Mouse (Mus musculus): ENCODE measurements at regions not wholly inside any gene's neighbourhood (a gene's known extent, or its start where the extent isn't known, plus 50 kb on each side); places are given as distances from the start of the nearest gene placed in this dataset.

DNA sequence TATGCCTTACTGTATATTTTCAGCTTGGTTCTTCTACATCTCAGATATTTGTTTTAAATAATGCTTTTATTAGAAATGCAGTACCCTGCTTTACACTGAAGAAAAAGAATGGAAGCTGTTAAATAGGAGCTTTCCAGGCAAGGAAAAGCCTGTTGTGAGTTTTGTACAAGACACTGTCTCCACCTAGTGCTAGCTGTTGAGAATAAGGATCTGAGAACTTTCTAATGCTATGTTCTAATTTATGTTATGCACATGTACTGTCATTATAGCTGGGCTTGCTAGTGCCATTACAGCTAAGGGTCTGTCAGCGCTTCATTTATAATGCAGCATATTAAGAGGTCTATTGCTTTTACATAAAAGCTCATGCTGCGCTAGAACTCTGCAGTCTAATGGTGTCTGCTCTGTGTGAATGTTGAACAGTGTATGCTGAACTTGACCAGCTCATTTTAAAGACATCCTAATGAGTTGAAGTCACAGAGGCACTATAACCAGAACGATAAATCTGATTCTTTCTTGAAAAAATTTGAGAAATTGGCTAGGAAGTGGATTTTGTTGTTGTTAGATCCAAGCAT is 315.4 kb upstream of the Dnajc24 start:
- DNase-seq (ENCODE audit: low spot score), result no peak

DNA sequence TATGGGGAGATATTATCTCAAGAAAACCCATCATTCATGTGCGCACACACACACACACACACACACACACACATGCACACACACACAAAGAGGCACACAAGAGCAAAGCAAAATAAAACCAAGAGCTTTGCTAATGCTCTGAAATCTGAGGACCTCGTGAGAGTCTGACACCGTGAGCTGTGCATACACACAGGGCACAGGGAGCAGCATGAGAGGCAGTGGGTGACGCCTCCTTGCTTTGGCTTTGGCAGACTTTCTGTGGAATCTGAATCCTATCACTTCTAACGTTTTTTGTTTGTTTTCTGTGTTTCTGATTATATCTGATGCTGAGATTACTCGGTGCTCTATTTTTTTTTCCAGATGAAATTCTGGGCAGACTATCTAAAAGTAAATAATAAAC is 343.4 kb upstream of the Dnajc24 start:
- DNase-seq (ENCODE audit: low spot score), result no peak

DNA sequence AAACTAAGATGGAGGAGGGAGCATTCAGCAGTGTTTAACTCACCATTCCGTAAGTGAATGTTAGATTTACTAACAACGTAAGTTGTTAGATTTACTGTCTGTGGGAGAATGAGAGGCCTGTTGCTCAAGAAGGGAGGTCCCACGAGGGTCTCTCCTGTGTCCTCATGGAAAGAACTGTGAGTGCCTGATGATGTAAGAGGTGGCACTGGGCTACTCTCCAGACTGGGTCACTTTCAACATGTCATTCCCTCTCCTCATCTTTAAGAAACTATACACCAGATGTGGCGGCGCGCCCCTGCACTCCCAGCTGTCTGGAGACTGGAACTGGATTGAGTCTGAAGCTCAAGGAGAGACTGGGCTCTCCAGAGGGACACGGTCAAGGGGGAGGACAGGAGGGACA is 343.9 kb upstream of the Dnajc24 start:
- DNase-seq (ENCODE audit: low spot score), result no peak

DNA sequence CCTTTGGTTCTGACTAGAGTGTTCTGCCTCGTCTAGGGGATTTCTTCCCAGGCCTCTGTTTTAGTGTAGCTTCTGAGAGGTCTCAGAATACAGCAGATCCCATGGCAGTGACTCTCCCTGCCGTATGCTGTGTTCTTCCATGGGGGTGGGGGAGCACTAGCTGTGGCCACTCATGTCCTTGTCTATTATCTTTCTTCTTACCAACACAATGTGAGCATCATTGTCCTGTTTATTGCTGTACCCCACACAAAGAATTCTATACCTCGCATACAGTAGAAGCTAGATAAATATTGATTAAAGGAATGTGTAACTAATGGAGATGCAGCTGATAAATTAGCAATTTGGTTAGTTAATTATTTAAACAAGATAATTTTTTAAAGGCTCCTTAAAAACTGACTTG is 337.5 kb upstream of the Mpped2 start:
- no peak for DNase-seq (ENCODE audit: low spot score)

DNA sequence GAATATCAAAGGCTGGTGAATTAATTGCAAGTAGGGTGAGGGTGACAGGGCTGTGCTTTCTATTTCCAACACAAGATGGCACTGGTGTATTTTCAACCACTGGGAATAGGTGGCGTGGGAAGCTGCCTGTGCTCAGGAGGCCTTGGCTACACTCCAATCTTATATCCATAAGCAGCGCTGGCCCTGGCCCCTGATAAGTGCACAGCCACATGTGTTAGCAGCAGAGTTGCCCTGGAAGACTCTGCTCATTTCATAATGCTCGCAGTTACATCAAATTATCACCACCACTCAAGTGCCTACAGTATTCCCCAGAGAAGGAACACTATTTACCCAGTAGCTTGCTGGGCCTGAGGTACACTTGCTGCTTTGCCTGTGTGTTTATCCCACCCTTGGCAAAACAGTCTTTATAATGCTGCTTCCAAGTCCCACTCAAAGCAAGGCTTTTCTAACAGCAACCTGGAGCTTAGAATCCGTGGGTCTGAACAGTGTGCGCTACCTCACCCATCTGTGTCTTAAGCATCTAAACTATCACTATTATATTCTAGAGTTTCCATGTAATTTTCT is 337.0 kb upstream of the Mpped2 start:
- peak; percentile 47 for DNase-seq (ENCODE audit: low spot score)

DNA sequence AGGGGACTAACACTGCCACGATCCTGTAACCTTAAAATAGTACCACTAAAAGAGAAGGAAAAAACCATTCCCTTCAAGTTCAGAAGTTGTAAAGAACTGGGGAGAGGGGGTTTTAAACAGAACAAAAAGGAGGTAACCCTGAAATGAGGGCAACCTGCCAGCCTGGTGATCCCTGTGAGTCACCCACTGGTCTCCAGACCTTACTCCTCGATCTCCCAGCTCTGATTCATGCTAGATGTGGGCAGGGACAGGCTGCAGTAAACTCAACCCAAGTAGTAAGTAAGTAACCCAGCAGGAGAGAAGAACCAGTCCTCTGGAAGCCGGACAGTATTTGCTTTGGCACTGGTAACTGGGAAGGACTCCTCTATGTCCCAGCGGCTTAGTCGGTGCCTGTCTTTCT is 324.4 kb upstream of the Mpped2 start:
- DNase-seq (ENCODE audit: low spot score), result no peak

DNA sequence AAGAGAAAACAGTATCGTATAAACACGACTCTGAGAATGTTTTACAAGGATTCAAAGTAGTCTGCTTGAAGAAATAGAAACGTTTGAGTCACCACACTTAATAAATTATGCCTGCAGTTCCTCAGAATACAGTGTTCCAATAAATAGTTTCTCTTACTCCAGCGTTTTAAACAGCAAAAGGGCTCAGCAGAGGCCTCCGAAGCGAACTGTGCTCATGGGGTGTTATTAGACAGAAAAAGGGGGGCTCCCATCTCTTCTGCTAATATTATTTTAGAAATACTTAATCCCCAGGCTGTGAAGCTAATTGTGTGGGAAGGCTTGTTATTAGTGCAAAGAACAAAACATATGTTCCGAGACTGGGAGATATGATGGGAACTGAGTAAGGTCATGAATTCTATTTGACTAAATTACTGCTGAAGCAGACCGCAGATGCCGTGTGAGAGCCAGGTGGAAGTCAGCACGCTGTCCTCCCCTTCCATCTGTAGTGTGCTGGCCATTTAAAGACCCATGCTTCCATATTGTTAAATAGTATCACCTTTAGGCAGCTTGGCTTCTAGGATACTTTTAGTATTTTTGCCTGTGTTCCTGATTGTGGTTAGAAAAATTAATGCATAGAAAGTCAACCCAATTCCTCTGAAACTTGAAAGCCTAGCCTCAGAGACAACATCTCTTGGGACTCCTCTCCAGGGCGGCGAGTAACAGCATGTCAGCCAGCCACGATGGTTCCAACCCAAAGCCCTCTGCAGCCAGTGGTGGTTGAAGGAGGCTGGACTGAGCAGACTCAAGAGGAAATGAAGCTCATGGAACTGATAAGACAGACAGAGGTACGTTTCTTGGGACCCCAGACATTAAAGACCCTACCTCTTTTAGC is 309.4 kb upstream of the Mpped2 start:
- no peak for DNase-seq (ENCODE audit: low spot score)

DNA sequence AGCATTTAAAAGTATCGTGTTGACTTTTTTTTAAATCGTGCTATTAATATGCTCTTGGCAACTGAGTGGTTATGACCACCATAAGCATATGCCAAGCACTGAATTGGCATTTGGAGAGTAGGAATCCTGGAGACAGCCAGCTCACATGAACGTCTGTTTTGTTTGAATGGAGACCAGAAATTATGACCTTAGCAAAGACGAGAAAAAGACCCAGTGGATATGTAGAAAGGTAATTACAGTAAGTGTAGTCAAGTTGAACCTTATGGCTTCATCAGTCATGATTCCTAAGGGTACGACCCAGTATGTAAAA is 308.8 kb upstream of the Mpped2 start:
- no peak for DNase-seq (ENCODE audit: low spot score)

DNA sequence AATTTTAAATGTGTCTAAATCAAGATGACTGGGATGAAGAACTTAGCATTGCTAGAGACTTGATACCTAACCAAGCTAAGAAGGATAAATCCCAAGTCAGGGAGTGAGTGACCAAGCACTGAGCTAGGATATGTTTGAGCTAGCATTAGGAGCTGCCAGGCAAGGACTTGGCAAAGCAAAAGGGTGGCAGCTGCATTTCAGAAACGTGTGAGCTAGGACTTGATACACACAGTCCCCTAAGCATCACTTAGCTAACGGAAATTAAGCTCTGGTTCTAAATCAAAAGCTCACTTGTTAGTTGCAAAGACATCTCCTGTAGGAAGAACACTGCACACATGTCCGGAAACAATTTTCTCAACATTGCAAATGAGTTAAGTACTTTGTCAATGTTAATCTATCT is 308.2 kb upstream of the Mpped2 start:
- no peak for DNase-seq (ENCODE audit: low spot score)

DNA sequence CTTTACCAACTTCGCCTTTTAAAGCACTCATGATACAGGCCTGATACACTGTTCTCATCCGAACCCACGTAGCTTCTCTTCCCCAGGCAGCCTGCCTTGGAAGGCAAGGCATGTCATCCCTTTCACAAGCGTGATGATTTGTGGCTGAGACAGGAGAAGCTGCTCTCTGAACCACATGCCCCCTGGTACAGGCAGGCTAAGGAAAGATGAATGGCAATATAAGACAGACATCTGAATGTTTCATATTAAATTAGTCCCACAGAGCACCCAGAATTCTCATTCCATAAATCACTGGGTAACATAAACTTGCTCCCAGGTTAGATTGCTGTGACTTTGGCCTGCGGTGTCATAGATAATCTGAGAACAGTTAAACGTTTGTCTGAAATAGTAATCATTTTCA is 280.9 kb upstream of the Mpped2 start:
- no peak for DNase-seq (ENCODE audit: low spot score)

DNA sequence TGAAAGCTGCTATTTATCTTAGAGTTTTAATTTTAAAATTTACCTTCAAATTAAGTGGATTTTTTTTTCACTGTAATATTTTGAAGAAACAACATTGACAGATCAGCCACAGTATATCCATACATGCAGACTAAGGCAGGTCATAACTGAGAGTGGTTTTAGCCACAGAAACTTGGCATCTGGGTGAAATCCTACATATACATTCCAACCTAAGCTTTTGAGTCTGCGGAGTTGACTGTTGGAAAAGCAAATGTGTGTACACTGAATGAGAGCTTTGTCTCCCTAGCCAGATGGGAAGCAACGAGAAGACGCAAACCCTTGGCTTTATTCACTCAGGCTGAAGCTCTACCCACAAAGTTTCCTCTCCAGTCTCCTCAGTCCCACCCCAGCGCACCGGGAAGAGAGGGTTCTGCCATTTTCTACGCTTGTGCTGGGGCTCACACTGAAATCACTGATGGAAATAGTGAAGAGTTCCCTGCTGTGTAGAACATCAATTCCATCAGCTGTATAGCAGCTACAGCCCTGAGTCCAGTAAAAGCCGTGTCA is 277.5 kb upstream of the Mpped2 start:
- DNase-seq (ENCODE audit: low spot score), result no peak

DNA sequence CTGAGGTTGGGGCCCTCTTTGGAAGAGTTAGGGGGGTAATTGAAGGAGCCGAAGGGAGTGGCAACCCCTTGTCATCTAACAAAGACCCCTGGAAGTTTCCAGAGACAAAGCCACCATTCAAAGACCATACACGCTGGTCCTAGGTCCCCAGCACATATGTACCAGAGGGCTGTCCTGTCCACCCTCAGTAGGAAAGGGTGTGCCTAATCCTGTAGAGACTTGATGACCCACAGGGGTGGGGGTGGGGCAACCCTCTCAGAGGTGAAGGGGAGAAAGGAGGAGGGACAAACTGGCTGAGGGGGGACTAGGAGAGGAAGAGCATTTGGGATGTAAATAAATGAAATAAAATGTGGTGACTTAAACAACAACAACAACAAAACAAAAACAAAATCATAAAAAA is 274.9 kb upstream of the Mpped2 start:
- DNase-seq (ENCODE audit: low spot score), result no peak

DNA sequence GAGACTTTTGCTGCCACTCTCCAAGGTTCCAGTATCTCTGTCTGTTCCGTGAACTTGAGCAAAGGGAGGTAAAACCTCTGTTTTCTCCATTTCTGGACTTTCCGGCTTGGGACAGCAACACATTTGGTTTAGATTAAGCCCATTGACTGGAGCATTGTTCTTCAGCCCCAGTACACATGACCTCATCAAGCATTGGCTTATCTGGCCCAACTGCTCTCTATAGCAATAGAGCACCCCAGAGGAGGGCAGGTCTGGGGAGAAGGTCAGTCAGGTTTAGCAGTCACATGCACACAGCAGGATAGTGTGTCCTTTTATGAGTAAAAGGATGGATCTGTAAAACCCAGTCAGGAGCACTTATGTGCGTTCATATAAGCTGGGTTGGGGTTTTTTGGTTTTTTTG is 268.1 kb upstream of the Mpped2 start:
- DNase-seq (ENCODE audit: low spot score), result no peak

DNA sequence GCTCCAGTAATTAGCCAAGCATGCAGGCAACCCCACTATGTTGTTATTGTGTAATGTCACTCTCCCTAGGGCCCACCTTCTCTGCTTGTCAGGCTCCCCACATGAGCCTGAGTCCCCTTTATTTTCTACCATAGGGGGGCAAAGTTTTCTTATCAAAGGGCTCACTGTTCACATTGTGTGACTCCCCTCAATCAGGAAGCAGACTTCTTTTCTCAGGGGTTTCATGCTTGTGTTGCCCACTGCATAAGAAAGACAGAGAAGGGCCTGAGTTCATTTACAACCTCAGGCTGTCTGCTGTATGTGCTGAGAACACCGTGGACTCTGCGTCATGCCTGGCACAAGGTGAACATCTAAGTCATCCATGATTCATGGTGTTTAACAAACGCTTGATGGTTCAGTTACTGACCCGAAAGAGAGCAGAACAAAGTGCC is 267.6 kb upstream of the Mpped2 start:
- no peak for DNase-seq (ENCODE audit: low spot score)

DNA sequence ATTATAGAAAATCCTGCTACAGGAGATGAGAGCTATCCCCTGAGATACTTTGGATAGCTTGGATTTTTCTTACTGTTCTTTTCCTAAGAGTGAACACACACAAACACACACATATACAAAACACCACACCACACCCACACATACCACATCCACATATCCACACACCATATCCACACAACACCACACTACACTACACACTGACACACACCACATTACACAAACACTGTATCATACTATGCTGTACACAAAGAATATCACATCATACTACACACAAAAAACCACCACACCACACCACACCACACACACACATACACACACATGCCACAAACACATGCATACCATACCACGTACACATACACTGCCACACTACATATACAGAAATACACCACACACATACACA is 267.1 kb upstream of the Mpped2 start:
- DNase-seq (ENCODE audit: low spot score), result no peak

DNA sequence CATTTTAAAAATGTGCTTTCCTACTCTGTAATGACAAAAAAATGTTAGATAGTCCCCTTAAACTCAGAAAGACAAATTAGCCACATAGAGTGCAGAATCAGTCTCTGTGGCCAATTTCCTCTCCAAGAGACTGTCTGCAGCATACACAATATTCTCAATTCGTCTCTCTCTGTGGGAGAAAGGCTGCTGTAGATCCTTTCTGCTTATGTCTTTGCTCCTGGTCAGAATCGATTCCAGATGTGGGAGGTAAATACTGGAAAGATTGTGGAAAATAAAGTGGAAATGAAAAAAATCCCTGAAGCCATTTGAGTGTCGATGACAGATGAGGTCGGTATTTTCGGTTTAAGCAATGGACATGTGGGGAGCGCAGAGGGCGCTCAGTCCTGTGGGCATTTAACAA is 265.8 kb upstream of the Mpped2 start:
- no peak for DNase-seq (ENCODE audit: low spot score)

DNA sequence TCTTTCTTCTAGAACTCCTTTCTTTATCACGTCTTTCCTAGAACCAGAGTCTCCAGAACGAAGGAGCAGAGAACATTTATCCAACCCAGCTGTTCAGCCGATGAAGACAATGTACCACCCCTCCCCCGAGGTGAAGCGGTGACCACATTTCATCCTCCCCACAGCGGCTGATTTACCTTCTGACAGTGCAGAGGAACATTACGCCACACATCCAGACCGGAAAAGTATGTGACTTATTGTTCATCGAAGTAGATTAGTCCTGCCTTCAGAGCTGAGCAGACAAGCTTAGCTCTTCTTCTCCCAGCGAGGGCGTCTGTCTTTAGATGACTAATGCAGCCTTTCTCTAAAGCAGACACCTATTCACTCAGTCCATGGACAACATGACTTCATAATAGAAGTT is 264.2 kb upstream of the Mpped2 start:
- DNase-seq (ENCODE audit: low spot score), result no peak

DNA sequence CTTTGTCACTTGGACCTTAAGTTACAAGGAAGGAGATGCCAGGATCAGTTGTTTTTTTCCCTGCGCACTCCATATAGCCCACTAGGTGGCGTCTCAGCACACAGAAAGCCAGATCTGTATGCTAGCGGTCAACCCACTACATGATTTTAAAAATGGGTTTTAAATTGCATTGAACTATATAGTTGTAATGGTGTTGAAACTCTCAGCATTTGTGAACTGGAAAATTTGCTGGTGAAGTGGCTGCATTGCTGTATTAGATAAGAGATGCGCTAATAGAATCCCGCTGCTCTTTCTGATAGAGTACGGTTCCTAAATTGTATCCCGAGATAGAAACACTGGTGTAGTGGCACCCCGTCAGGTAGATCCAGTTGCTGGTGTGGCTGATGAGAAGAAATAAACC is 261.9 kb upstream of the Mpped2 start:
- DNase-seq (ENCODE audit: low spot score), result peak; percentile 34

DNA sequence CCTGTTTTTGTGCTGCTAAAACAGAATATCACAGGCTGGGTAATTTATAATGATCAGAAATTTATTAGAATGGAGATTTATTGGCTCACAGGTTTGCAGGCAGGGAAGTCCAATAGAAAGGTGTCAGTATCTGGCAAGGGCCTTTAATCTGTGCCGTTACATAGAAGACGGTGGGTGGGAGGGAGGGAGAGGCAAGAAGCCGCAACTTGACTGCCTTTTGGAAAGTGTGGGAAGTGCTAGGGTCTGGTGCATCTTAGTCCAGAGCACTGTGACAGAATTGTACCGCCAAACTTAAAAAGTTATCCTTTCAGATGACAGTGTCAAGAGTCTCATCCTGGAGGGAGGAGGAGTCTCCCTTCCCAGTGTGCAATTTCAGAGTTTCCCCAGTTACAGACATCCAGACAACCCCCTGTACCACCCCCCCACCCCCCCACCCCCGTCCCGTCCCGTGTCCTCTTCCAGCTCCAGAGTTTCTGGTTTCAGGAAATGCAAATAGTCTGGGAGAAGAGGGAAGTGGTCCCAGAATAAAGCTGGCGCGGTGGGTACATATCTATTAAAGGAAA is 261.4 kb upstream of the Mpped2 start:
- DNase-seq (ENCODE audit: low spot score), result no peak

DNA sequence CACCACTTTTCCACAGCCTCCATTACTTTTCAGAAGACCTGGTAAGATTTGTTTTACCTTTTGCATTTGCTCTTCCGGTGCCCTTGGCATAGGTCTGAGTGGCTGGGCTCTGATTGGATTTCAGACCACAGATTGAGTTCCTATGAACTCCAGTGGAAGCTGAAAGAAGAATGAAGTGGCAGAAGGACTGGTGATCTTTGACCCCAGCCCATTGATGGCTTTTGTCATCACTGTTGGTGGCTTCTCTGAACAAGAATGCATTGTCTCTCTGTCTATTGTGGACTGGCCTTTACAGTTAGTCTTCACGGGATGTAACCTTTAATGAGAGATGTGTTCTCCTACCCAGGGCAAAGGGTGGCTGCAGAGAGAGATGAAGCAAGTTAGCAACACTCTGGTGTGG is 256.9 kb upstream of the Mpped2 start:
- no peak for DNase-seq (ENCODE audit: low spot score)

DNA sequence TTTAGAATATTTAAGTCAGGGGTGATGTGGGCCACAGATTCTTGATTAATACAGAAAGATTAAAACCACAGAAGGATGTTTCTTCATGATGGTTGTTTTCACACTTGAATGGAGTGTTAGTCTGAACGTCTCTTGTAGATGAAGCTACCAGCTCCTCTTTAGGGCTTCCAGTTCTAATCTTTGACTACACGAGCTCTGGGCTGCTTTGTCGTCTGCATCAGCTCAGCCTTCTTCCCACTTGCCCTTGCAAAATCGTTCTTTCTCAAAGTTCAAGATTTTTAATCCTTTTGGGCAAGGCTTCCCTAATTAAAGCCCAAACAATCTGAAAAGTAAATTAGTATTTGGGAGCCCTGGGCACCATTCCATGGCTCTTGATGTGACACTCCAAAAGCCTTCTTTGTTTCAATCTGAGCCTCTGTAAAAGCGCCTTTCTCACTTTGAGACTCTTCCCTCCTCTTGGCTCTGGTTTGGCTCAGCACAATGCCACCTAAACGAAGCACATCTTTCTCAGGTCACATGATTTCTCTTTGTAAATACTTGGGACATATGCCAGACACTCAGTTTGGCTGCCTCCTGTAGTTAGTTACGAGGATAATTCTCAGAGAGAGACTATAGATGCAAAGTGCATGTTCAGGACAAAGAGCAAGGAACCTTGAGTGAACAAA is 238.6 kb upstream of the Mpped2 start:
- no peak for DNase-seq (ENCODE audit: low spot score)

DNA sequence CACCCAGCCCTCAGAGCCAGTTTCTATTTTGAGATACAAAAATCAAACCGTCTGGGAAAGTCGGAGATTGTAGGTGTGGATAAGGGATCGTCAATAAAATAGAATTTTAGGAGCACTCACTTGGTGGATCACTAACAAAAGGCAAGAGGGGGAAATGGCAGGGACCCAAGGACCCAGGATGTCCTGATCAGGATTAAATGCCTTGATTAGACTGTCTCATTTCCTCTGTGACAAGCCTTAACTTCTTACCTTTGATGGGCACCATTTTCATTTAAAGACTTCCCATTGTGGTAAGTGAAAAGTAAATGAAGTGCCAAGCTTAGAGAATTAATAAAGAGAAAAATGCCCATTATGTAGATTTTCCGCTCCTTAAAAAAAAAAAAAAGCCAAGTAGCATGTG is 238.0 kb upstream of the Mpped2 start:
- no peak for DNase-seq (ENCODE audit: low spot score)

DNA sequence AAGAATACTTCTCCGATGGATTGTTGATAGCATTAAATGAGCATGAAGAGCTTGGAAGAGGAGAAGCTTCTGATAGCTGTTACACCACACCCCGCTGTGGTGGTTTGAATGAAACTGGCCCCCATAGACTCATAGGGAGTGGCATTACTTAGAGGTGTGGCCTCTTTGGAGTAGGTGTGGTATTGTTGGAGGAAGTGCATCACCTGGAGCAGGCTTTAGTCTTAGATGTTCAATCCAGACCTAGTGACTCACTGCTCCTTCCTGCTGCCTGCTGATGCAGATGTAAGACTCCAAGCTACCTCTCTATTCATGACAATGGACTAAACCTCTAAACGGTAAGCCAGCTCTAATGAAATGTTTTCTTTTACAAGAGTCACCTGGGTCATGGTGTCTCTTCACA is 237.1 kb upstream of the Mpped2 start:
- no peak for DNase-seq (ENCODE audit: low spot score)
